Mouse (Mus musculus) heart, embryonic 14.5 days (tissue): Measurements from ENCODE around the gene Tead1. TPM values are rescaled to one million over a fixed set of nuclear protein-coding genes. Genes with fewer than 3 reads are reported as not detected.
A peak's percentile ranks its signal among the peaks of the same experiment; 100 is the strongest.

Source experiments
- ATAC-seq: fragments of 200-750 bp; cut with Nextera tagmentation; 2 replicates; pipeline ENCODE4 v1.8.0; 2017; ENCODE audit warnings: low read depth, moderate TSS enrichment; ENCODE audit not compliant: insufficient number of reproducible peaks, insufficient read depth, low FRiP score
- H3K27ac ChIP-seq, 2 experiments: fragments of 200-500 bp in 1 of 2; fragments of 300-500 bp in 1 of 2; sonication (generic) in 1 of 2; replicated peaks in 1 of 2; 2 replicates each; pipeline ENCODE4 v1.5.1; 2012 to 2014; ENCODE audit warnings: low read depth in 2 of 2, low read length in 2 of 2, control low read depth in 1 of 2, mild to moderate bottlenecking in 1 of 2, mixed read lengths in 1 of 2; ENCODE audit not compliant: control insufficient read depth in 1 of 2, insufficient read depth in 1 of 2
- H3K27me3 ChIP-seq: fragments of 300-500 bp; sonication (generic); 2 replicates; pipeline ENCODE4 v1.6.1; 2014; ENCODE audit warnings: mild to moderate bottlenecking, low read length, control low read depth; ENCODE audit not compliant: control insufficient read depth, insufficient read depth
- H3K36me3 ChIP-seq: fragments of 300-500 bp; sonication (generic); 2 replicates; pipeline ENCODE4 v1.6.1; 2014; ENCODE audit warnings: mild to moderate bottlenecking, control low read depth, low read length, mixed read lengths; ENCODE audit not compliant: control insufficient read depth, insufficient read depth
- H3K4me1 ChIP-seq, 2 experiments: fragments of 200-500 bp in 1 of 2; fragments of 300-500 bp in 1 of 2; sonication (generic) in 1 of 2; 2 replicates each; pipeline ENCODE4 v1.6.1; 2012 to 2014; ENCODE audit warnings: low read length in 2 of 2, control low read depth in 1 of 2, mixed read lengths in 1 of 2; ENCODE audit not compliant: control insufficient read depth in 2 of 2, insufficient read depth in 2 of 2
- H3K4me2 ChIP-seq: fragments of 300-500 bp; sonication (generic); 2 replicates; pipeline ENCODE4 v1.6.1; 2014; ENCODE audit warnings: mild to moderate bottlenecking, low read length
- H3K4me3 ChIP-seq, 2 experiments: fragments of 200-500 bp in 1 of 2; fragments of 300-500 bp in 1 of 2; sonication (generic) in 1 of 2; 2 replicates each; pipeline ENCODE4 v1.5.1; 2012 to 2014; ENCODE audit warnings: low read length in 2 of 2, mild to moderate bottlenecking in 2 of 2, control low read depth in 1 of 2, low read depth in 1 of 2, moderate library complexity in 1 of 2; ENCODE audit not compliant: control insufficient read depth in 1 of 2, insufficient read depth in 1 of 2
- H3K9ac ChIP-seq: fragments of 300-500 bp; sonication (generic); 2 replicates; pipeline ENCODE4 v1.6.1; 2014; ENCODE audit warnings: mild to moderate bottlenecking, low read length
- H3K9me3 ChIP-seq: fragments of 300-500 bp; sonication (generic); 2 replicates; pipeline ENCODE4 v1.6.1; 2016; ENCODE audit warnings: low read length, control low read depth; ENCODE audit not compliant: control insufficient read depth
- WGBS: fragments of 180-500 bp; shearing (Covaris S2); extraction: QIAGEN DNeasy Blood & Tissue Kit; methylation state at CpG from one replicate; pipeline ENCODE4 v1.1.7; 2014; 5-methylcytosine and 5-hydroxymethylcytosine counted together
- polyA plus RNA-seq: library from polyadenylated mRNA; unstranded; fragments of >200 nt; fragmentation: Nextera tagmentation; extraction: Ambion mirVana; gene quantifications from 2 replicates; pipeline ENCODE4 v1.2.1, GENCODE M21; 2014

The Tead1 gene
- polyA plus RNA-seq, 1 experiment from 2014 or later, result 40.7 TPM

- Histone ChIP-seq H3K9ac (peak overlapping the region; percentile 99), H3K27ac (peak overlapping the region; percentile 93 to 100), H3K9me3 (peaks cover 3% of the 10 kb centered on the region; the same call in 1 of the 2 replicates), H3K27me3 (no peaks in the 10 kb centered on the region), H3K4me1 (peaks cover 3 to 24% of the 10 kb centered on the region in 2 experiments), H3K4me3 (peak overlapping the region; percentile 86 to 96), H3K4me2 (peak overlapping the region; percentile 79), H3K36me3 (no peaks in the 10 kb centered on the region)
- peak; percentile 57 for ATAC-seq
- WGBS, result under 1% methylated on average over 44 of the region's 44 CpGs
These were observed 524 bp upstream of the Tead1 start for GRCm38 (mm10) chr7:112678418-112679170.

GRCm38 (mm10) chr7:112679513-112680245, 561 bp downstream of the Tead1 start:
- no peaks in the 10 kb centered on the region for H3K36me3 ChIP-seq
- H3K9ac ChIP-seq, result peak overlapping the region; percentile 99
- no peaks in the 10 kb centered on the region for H3K27me3 ChIP-seq
- peak; percentile 57 for ATAC-seq
- H3K4me2 ChIP-seq, result peak overlapping the region; percentile 79
- WGBS, result under 1% methylated on average over 83 of the region's 95 CpGs
- peak overlapping the region; percentile 86 to 96 for H3K4me3 ChIP-seq
- H3K27ac ChIP-seq, result peak overlapping the region; percentile 96 to 100
- H3K9me3 ChIP-seq, result peaks cover 3% of the 10 kb centered on the region; the same call in 1 of the 2 replicates
- peaks cover 9 to 35% of the 10 kb centered on the region in 2 experiments for H3K4me1 ChIP-seq

- WGBS, result 1% methylated on average over 22 of the region's 22 CpGs
- Histone ChIP-seq H3K27ac (peak overlapping the region; percentile 88 to 100), H3K4me2 (peak overlapping the region; percentile 79), H3K9me3 (no peaks in the 10 kb centered on the region), H3K27me3 (no peaks in the 10 kb centered on the region), H3K9ac (peak overlapping the region; percentile 99), H3K4me3 (peak overlapping the region; percentile 86 to 96), H3K36me3 (no peaks in the 10 kb centered on the region), H3K4me1 (peaks cover 18 to 45% of the 10 kb centered on the region in 2 experiments)
- no peak for ATAC-seq
These were observed 1.6 kb downstream of the Tead1 start for GRCm38 (mm10) chr7:112680498-112681251.

- H3K27me3 ChIP-seq, result no peaks in the 10 kb centered on the region
- H3K36me3 ChIP-seq, result no peaks in the 10 kb centered on the region
- H3K27ac ChIP-seq, result peak overlapping the region; percentile 65 to 79
- peaks cover 45 to 83% of the 10 kb centered on the region in 2 experiments for H3K4me1 ChIP-seq
- 9% methylated on average over 23 of the region's 23 CpGs for WGBS
- H3K4me3 ChIP-seq, result peak overlapping the region in 1 of 2 experiments; percentile 20; a peak in 2 of 4 replicates
- peak overlapping the region; percentile 60 for H3K4me2 ChIP-seq
- H3K9ac ChIP-seq, result peak overlapping the region; percentile 61
- no peaks in the 10 kb centered on the region for H3K9me3 ChIP-seq
- ATAC-seq, result no peak
These were observed 5.8 kb downstream of the Tead1 start for GRCm38 (mm10) chr7:112684626-112685561.

- Histone ChIP-seq H3K27ac (peak overlapping the region in 1 of 2 experiments; percentile 79; a peak in 1 of 4 replicates), H3K9ac (peak overlapping the region; percentile 61; the same call in 1 of the 2 replicates), H3K4me2 (peak overlapping the region; percentile 60), H3K9me3 (no peaks in the 10 kb centered on the region), H3K27me3 (no peaks in the 10 kb centered on the region), H3K4me1 (peaks cover 53 to 94% of the 10 kb centered on the region in 2 experiments), H3K4me3 (no peak overlapping the region), H3K36me3 (no peaks in the 10 kb centered on the region)
- no peak for ATAC-seq
- WGBS, result 45% methylated on average over 3 of the region's 3 CpGs
These were observed 6.9 kb downstream of the Tead1 start for GRCm38 (mm10) chr7:112685993-112686392.

GRCm38 (mm10) chr7:112686586-112686985, 7.5 kb downstream of the Tead1 start:
- 35% methylated on average over 10 of the region's 10 CpGs for WGBS
- Histone ChIP-seq H3K4me1 (peaks cover 58 to 99% of the 10 kb centered on the region in 2 experiments), H3K9ac (no peak overlapping the region), H3K36me3 (no peaks in the 10 kb centered on the region), H3K27me3 (no peaks in the 10 kb centered on the region), H3K27ac (no peak overlapping the region), H3K4me3 (no peak overlapping the region), H3K4me2 (no peak overlapping the region), H3K9me3 (no peaks in the 10 kb centered on the region)
- no peak for ATAC-seq
